Mouse (Mus musculus) testis, adult 2 months (tissue): ENCODE results near the gene Gm5129.
"Not testable (repeated sequence)": the region's sequence is repeated elsewhere in the genome, so short reads cannot be mapped to it uniquely, and the experiment has no call there.

Experiments
- CTCF ChIP-seq: fragments of 200-500 bp; IDR thresholded peaks from 2 replicates; pipeline ENCODE4 v1.5.1; 2012; ENCODE audit warnings: low read depth, mild to moderate bottlenecking, inconsistent platforms, low read length, moderate library complexity; ENCODE audit not compliant: control insufficient read depth, insufficient read depth, insufficient replicate concordance
- POLR2A ChIP-seq: fragments of 200-500 bp; IDR thresholded peaks from 2 replicates; pipeline ENCODE4 v1.6.1; 2012; ENCODE audit warnings: low read depth, mild to moderate bottlenecking, inconsistent platforms, low read length, moderate library complexity; ENCODE audit not compliant: control insufficient read depth

DNA sequence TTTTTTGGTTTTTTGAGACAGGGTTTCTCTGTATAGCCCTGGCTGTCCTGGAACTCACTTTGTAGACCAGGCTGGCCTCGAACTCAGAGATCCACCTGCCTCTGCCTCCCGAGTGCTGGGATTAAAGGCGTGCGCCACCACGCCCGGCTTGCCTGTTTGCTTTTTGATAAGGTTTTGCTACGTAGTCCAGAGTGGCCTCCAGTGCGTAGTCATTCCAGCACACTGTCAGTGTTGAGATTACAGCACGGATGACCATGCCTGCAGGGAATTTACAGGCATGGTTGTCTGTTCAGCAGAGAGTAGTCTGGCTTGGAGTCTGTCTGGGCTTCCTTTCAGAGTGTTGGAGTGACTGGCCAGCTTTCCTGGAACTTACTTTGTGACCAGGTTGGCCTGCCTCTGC is 44.0 kb upstream of the Gm5129 start:
- TF ChIP-seq POLR2A, CTCF: not testable (repeated sequence)
